Mouse (Mus musculus) forebrain, postnatal 0 days (tissue): ENCODE data around the gene Gm10681. TPM values are rescaled to one million over a fixed set of nuclear protein-coding genes. Genes with fewer than 3 reads are reported as not detected.
"Not testable (repeated sequence)": the region's sequence is repeated elsewhere in the genome, so short reads cannot be mapped to it uniquely, and the experiment has no call there.

ENCODE experiments used
- ATAC-seq: fragments of 200-750 bp; cut with Nextera tagmentation; 2 replicates; pipeline ENCODE4 v1.8.0; 2017; ENCODE audit warnings: mild to moderate bottlenecking, moderate library complexity
- DNase-seq: peaks from one replicate; pipeline ENCODE4 v3.0.0-alpha.2; 2015
- H3K27ac ChIP-seq: fragments of 300-500 bp; sonication (generic); 2 replicates; pipeline ENCODE4 v1.5.1; 2014; ENCODE audit warnings: low read depth, mild to moderate bottlenecking, antibody characterized with exemption, low read length, moderate library complexity, mixed read lengths
- H3K27me3 ChIP-seq: fragments of 300-500 bp; sonication (generic); 2 replicates; pipeline ENCODE4 v1.6.1; 2014; ENCODE audit warnings: mild to moderate bottlenecking, low read length, mixed read lengths; ENCODE audit not compliant: insufficient read depth
- H3K36me3 ChIP-seq: fragments of 300-500 bp; sonication (generic); 2 replicates; pipeline ENCODE4 v1.6.1; 2014; ENCODE audit warnings: mild to moderate bottlenecking, moderate library complexity; ENCODE audit not compliant: insufficient read depth
- H3K4me1 ChIP-seq: fragments of 300-500 bp; sonication (generic); 2 replicates; pipeline ENCODE4 v1.6.1; 2014; ENCODE audit warnings: antibody characterized with exemption; ENCODE audit not compliant: insufficient read depth
- H3K4me2 ChIP-seq: fragments of 300-500 bp; sonication (generic); 2 replicates; pipeline ENCODE4 v1.6.1; 2014; ENCODE audit warnings: low read depth, mild to moderate bottlenecking, moderate library complexity
- H3K4me3 ChIP-seq: fragments of 300-500 bp; sonication (generic); 2 replicates; pipeline ENCODE4 v1.5.1; 2014; ENCODE audit warnings: low read depth, low read length, mixed read lengths
- H3K9ac ChIP-seq: fragments of 300-500 bp; sonication (generic); 2 replicates; pipeline ENCODE4 v1.6.1; 2014; ENCODE audit warnings: mild to moderate bottlenecking
- H3K9me3 ChIP-seq: fragments of 300-500 bp; sonication (generic); 2 replicates; pipeline ENCODE4 v1.6.1; 2016; ENCODE audit warnings: low read length
- CTCF ChIP-seq: sonication (generic); IDR thresholded peaks from 2 replicates; pipeline ENCODE4 v1.5.1; 2016; ENCODE audit warnings: antibody characterized with exemption, control low read depth, low read depth
- WGBS: fragments of 180-500 bp; shearing (Covaris S2); extraction: QIAGEN DNeasy Blood & Tissue Kit; methylation state at CpG from one replicate; pipeline ENCODE4 v1.1.7; 2014; 5-methylcytosine and 5-hydroxymethylcytosine counted together
- polyA plus RNA-seq: library from polyadenylated mRNA; unstranded; fragments of >200 nt; fragmentation: Nextera tagmentation; extraction: Ambion mirVana; gene quantifications from 2 replicates; pipeline ENCODE4 v1.2.1, GENCODE M21; 2015
- total RNA-seq: library from RNA; depleted of rRNA; stranded (reverse); fragments of >200 nt; gene quantifications from 2 replicates; pipeline ENCODE4 v1.2.3, GENCODE M21; 2014

Gene Gm10681
- total and polyA plus RNA-seq, 2 experiments from 2014 or later, result not detected

DNA sequence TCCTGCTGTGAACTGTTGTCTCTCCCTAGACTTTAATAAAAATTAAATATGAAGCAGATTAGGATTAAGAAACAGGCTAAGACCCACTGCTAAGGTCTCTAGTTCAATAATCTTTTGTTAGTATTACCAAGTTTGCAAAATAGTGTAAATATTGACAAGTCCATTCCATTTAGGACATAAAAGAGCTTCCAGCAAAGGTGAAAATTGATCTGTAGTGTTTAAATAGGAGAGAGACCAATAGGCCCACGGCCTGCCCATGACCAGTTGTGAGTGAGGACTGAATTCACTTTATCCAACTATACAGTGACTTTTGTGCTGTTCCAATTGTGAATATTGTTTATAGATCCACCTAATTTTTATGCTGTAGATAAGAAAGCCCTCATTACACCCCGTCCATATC is 886 bp downstream of the Gm10681 start:
- ATAC-seq (no peak), DNase-seq (no peak)
- no peaks in the 10 kb centered on the region for H3K4me1 ChIP-seq
- H3K9ac ChIP-seq, result no peak overlapping the region
- no peaks in the 10 kb centered on the region for H3K36me3 ChIP-seq
- H3K27me3 ChIP-seq, result no peaks in the 10 kb centered on the region
- H3K27ac ChIP-seq, result no peak overlapping the region
- H3K4me2 ChIP-seq, result no peak overlapping the region
- 93% methylated on average over 2 of the region's 2 CpGs for WGBS
- H3K9me3 ChIP-seq, result no peaks in the 10 kb centered on the region
- TF ChIP-seq CTCF, result no peak
- no peak overlapping the region for H3K4me3 ChIP-seq

DNA sequence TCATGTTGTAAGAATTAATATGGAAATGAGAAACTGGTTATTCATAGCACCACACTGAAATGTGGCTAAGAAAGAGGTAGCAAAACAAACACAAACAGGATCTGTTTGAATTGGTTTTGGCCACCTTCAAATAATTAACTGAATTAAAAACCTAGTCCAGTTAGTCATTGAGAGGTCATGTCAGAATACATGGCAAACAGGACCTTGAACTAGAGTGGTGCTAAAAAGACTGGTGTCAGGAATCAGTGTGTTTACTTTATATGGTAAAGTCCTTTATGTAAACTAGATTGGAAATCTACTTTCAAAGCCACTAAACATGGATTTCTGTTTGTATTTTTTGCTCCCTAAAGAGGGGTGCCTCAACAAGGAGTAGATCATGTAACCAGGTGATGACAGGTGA is 6.0 kb downstream of the Gm10681 start:
- H3K4me1 ChIP-seq, DNase-seq, H3K9me3 ChIP-seq, ATAC-seq, H3K9ac ChIP-seq, H3K4me3 ChIP-seq, H3K36me3 ChIP-seq, H3K27ac ChIP-seq, H3K27me3 ChIP-seq, H3K4me2 ChIP-seq: not testable (repeated sequence)

DNA sequence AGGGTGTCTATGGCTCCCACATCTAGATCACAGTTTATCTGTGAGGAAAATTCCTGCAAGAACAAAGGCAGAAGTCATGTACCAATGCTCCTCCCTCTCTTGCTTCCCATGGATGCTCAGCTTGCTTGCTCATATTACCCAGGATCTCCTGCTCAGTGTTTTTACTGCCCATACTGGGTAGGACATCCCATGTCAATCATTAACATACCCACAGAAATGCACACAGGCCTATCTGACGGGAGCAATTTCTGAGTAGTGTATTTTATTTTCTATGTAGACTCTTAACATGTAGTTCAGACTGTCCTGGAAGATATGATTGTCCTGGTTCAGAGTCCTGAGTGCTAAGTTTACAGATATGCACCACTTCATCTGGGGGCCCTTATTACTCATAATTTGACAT is 6.4 kb downstream of the Gm10681 start:
- no CpG with 5 or more reads among the region's 1 CpGs for WGBS
- not testable (repeated sequence) for H3K9me3 ChIP-seq

DNA sequence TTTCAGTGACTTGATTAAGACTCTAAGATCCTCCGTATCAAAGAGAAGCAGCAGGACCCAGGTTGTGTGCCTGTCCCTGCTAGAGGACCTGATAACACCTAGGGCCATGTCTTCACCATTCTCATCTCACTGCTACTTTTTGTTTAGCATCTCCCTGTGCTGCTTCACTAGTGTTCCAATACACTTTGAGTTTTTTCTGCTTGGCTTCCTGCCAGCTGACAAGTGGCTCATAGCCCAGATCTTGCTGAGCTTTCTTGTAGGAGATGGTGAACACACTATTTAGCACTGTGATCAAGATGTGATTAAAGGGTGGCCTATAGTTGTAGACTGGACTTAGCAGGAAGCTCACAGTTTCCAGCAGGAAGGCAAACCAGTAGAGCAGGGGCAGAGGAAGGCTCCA is 7.6 kb downstream of the Gm10681 start:
- H3K27me3 ChIP-seq, result not testable (repeated sequence)
- ATAC-seq (peak; percentile 82), DNase-seq (peak; percentile 80)

More for the DNA sequence above, 6.4 kb downstream of the Gm10681 start:
- H3K9ac ChIP-seq, ATAC-seq, H3K4me1 ChIP-seq, H3K4me3 ChIP-seq, H3K27me3 ChIP-seq, H3K36me3 ChIP-seq, DNase-seq, H3K4me2 ChIP-seq, H3K27ac ChIP-seq: not testable (repeated sequence)

DNA sequence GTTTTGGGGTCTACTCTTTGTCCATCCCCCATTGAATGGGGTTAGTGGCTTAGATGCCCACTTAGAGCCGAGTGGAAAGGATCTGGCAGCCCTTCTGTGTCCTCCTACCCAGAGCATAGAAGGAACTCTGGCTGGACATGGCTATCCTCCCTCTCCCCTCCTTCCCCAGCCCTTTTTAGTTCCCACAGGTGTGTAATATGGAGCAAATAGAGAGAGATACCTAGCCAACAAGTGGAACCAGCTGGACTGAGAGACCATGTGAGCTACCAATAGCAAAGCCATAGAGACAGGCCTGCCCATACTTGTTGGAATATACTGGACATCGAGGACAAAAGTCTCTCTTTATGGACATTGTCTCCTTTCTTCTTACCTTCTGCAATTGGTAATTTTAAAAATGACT is 20.9 kb downstream of the Gm10681 start:
- 93% methylated on average over 2 of the region's 2 CpGs for WGBS

More for the DNA sequence above, 7.6 kb downstream of the Gm10681 start:
- not testable (repeated sequence) for H3K27ac ChIP-seq, H3K9ac ChIP-seq, H3K9me3 ChIP-seq, H3K4me2 ChIP-seq, H3K4me1 ChIP-seq, H3K4me3 ChIP-seq, H3K36me3 ChIP-seq
- no CpG with 5 or more reads among the region's 1 CpGs for WGBS

DNA sequence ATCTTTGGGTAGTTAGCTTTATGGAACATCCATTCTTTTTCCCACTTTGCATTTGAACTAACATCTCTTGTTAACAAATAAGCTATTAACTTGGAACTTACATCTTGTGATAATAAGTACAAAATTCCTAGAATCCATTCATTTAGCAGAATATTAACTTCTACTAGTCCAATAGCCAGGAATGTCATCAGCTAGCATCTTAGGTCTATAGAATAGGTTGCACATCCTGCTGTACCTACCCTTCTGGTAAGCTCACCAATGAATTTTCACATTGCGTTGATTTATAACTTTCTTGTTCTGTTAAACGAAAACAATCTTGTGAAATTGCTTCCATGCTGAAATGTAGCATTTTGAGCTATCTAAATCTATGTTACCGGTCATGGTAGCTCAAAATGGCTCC is 23.7 kb downstream of the Gm10681 start:
- not testable (repeated sequence) for H3K27me3 ChIP-seq, H3K27ac ChIP-seq, DNase-seq, ATAC-seq, H3K4me2 ChIP-seq, H3K4me1 ChIP-seq, H3K9ac ChIP-seq, H3K36me3 ChIP-seq, H3K4me3 ChIP-seq, H3K9me3 ChIP-seq
- no CpG with 5 or more reads among the region's 3 CpGs for WGBS

More for the DNA sequence above, 20.9 kb downstream of the Gm10681 start:
- H3K9me3 ChIP-seq, H3K27me3 ChIP-seq, H3K4me1 ChIP-seq, H3K36me3 ChIP-seq, ATAC-seq, H3K4me3 ChIP-seq, H3K4me2 ChIP-seq, DNase-seq, H3K27ac ChIP-seq, H3K9ac ChIP-seq: not testable (repeated sequence)

DNA sequence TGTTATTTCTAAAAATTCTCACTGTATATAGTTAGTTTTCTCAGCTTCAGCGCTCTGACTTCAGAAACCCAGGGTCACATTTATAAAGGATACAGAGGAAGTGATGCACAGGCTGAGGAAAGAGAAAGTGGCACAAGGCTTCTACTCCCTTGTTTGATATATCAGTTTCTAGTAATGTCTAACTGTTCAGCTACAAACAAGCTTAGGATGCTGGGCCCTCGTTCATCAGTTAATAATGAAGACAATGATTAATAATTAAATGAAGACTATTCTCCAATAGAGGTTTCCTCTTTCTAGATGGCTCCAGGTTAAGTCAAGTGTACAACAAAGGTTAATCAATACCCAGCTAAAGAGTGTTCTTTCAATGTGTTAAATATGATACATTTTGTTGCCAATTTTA is 24.8 kb downstream of the Gm10681 start:
- H3K4me1 ChIP-seq, DNase-seq, H3K4me3 ChIP-seq, H3K27me3 ChIP-seq, H3K9me3 ChIP-seq, H3K36me3 ChIP-seq, H3K4me2 ChIP-seq, ATAC-seq, H3K27ac ChIP-seq, H3K9ac ChIP-seq: not testable (repeated sequence)
- no CpG with 5 or more reads among the region's 2 CpGs for WGBS

DNA sequence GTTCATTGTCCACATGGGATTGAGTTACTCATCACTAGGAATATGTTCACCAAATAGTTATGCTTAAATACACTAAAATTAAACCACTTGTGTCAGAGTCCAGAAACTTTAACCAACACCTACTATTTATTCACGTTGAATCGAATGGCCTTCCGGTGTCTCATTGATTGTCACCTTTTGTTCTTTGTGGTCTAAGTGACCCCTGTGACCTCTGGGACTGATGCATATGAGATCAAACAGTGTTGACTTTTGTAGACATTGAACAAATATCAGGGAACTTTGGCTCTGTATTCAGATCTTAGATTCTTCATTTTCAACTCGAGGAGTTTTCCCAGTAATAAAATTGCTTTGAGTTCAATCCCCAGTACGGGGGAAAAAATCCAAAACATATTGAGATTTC is 27.9 kb downstream of the Gm10681 start:
- H3K9ac ChIP-seq, H3K4me1 ChIP-seq, ATAC-seq, H3K4me3 ChIP-seq, H3K4me2 ChIP-seq, H3K27ac ChIP-seq, DNase-seq, H3K36me3 ChIP-seq, H3K9me3 ChIP-seq, H3K27me3 ChIP-seq: not testable (repeated sequence)
- WGBS, result no CpG with 5 or more reads among the region's 5 CpGs

DNA sequence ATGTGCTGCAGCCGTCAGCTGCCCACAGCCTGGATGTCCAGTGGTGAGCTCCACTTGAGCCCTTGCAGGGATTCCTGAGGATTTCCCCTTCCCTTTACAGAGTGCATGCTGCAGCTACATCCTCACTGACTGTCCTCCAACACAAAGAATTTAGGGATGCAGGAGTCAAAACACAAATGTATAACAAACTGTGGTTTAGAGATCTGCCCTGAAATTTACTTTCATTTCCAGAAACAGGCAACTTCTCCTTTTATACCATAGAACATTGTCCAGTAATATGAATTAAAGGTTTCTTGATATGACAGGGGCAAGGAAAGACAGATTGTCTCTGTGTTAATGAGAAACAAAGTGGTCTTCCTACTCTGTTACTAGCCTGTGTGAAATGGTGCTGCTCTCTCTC is 37.8 kb downstream of the Gm10681 start:
- DNase-seq, ATAC-seq, H3K4me1 ChIP-seq, H3K27me3 ChIP-seq, H3K9ac ChIP-seq, H3K4me2 ChIP-seq, H3K4me3 ChIP-seq, H3K27ac ChIP-seq, H3K36me3 ChIP-seq, H3K9me3 ChIP-seq: not testable (repeated sequence)
- WGBS, result no CpG with 5 or more reads among the region's 1 CpGs

DNA sequence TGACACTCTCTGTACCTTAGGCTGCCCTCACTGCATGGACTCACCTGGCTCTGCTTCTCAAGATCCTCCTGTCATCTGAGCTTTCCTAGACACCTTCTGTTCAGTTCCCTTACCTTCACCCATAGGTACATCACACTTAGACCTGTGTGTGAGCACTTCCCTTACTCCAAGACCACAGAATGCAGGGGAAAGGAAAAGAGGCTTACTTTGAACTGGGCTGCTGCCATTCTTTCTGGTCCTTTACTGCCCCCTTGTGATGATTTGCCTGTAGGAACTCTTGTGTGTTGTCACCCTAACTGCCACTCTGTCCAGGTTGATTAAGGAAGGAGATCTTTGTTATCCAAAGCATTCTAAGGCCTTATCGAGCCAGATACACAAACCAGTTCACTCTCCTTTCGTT is 38.4 kb downstream of the Gm10681 start:
- not testable (repeated sequence) for DNase-seq, H3K9me3 ChIP-seq, H3K4me1 ChIP-seq, H3K36me3 ChIP-seq, H3K9ac ChIP-seq, H3K4me3 ChIP-seq, H3K27me3 ChIP-seq, H3K27ac ChIP-seq, H3K4me2 ChIP-seq
- peak; percentile 71 for ATAC-seq
- no CpG with 5 or more reads among the region's 2 CpGs for WGBS

DNA sequence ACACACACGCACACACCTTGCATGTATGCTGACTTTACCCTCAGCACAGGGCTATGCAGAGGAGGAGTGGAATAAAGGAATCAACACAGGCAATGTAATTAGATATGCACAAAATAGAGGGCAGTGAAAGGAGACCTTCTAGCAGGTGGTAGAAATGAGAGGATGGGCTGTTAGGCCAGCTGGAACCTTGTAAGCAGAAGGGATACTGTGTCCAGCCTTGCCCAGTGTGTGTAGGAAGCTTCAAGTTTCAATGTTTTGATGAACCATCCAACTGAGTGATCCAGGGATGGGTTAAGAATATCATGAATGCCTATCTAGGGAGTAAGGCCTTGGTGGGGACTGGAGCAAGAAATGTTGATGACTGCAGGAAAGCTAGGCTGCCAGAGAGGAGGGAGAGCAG is 40.1 kb downstream of the Gm10681 start:
- not testable (repeated sequence) for H3K9me3 ChIP-seq, DNase-seq, H3K4me2 ChIP-seq, H3K4me1 ChIP-seq, H3K27me3 ChIP-seq, H3K36me3 ChIP-seq, H3K4me3 ChIP-seq, H3K9ac ChIP-seq, ATAC-seq, H3K27ac ChIP-seq
- 89% methylated on average over 1 of the region's 1 CpGs for WGBS
